Comparison of ENCODE assay signal across 9 mouse cellular contexts in genomic region chr11:72135383-72136158, GRCm38 (mm10). TPM values are rescaled to one million over a fixed set of nuclear protein-coding genes. Genes with fewer than 3 reads are reported as not detected.
DNase-seq lines count a peak whose midpoint lies in the region; ATAC-seq lines count a peak whose summit lies in the region.
"Had no signal": no experiment of that assay in that cellular context is flagged by ENCODE, and none has a peak within 500 bp of the region (broad histone marks: within the 10 kb centered on the region; RNA-seq: fewer than 3 reads in every experiment).

TSS of gene Pitpnm3 (minus strand) at chr11:72135778.

- under 1% methylated on average over 97 of the region's 107 CpGs for WGBS in intestine, embryonic 16.5 days
- WGBS in liver, embryonic 15.5 days (ENCODE audit: insufficient replicate concordance) = 2% methylated on average over 90 of the region's 107 CpGs

- no peaks in the 10 kb centered on the region for H3K9me3 ChIP-seq in intestine, embryonic 16.5 days (ENCODE audit: control insufficient read depth, low read length)
- no peaks in the 10 kb centered on the region for H3K9me3 ChIP-seq in liver, embryonic 15.5 days (replicated peaks)

- DNase-seq in left cerebral cortex, adult 18-20 months (ENCODE audit: low spot score in 2 of 2) = peak; percentile 64 to 71
- no peak for DNase-seq in left cerebral cortex, adult 11 months (ENCODE audit: low spot score)
- peak; percentile 84 to 91 for DNase-seq in cerebellum, postnatal 25 days
- peak; percentile 40 for DNase-seq in gastrocnemius, postnatal 25 days
- DNase-seq in retina, embryonic 14.5 days (ENCODE audit: low spot score) = peak; percentile 39
- no peak for DNase-seq in natural killer cell, adult 2 months (ENCODE audit: low spot score in 2 of 2)

- ATAC-seq in intestine, embryonic 16.5 days = peak; percentile 31
- ATAC-seq in liver, embryonic 15.5 days (ENCODE audit: insufficient read depth) = no peak

- peaks cover 30% of the 10 kb centered on the region for H3K4me1 ChIP-seq in intestine, embryonic 16.5 days (ENCODE audit: control insufficient read depth, insufficient read depth, low read length)
- H3K4me1 ChIP-seq in liver, embryonic 15.5 days (replicated peaks) = no peaks in the 10 kb centered on the region

- H3K27ac ChIP-seq in intestine, embryonic 16.5 days (ENCODE audit: low read length) = no peak within 1 kb of the TSS
- no peak within 1 kb of the TSS for H3K27ac ChIP-seq in liver, embryonic 15.5 days (replicated peaks)

- peak within 1 kb of the TSS; percentile 98 for H3K4me2 ChIP-seq in intestine, embryonic 16.5 days (ENCODE audit: low read depth, low read length)
- peak within 1 kb of the TSS; percentile 65 for H3K4me2 ChIP-seq in liver, embryonic 15.5 days

- H3K27me3 ChIP-seq in intestine, embryonic 16.5 days (replicated peaks; ENCODE audit: control insufficient read depth, insufficient read depth, low read length) = peaks cover 22% of the 10 kb centered on the region
- H3K27me3 ChIP-seq in liver, embryonic 15.5 days = peaks cover 78% of the 10 kb centered on the region

- H3K36me3 ChIP-seq in intestine, embryonic 16.5 days (ENCODE audit: control insufficient read depth, insufficient read depth, low read length) = no peaks in the 10 kb centered on the region
- no peaks in the 10 kb centered on the region for H3K36me3 ChIP-seq in liver, embryonic 15.5 days (replicated peaks)
- H3K36me3 ChIP-seq: G1E had no signal

- peak within 1 kb of the TSS; percentile 65 for H3K4me3 ChIP-seq in intestine, embryonic 16.5 days (ENCODE audit: low read length)
- H3K4me3 ChIP-seq in liver, embryonic 15.5 days (replicated peaks) = peak within 1 kb of the TSS; percentile 42

- peak within 1 kb of the TSS; percentile 69 for H3K9ac ChIP-seq in intestine, embryonic 16.5 days (ENCODE audit: low read depth, low read length)
- no peak within 1 kb of the TSS for H3K9ac ChIP-seq in liver, embryonic 15.5 days

RNA-seq across cellular contexts. Expression of gene Pitpnm3, which starts in this region (rescaled TPM):
- total RNA-seq in left cerebral cortex, adult 18-20 months (2021) = 10 to 100 TPM; 80.5 to 83.2 TPM
- 1 to 10 TPM; 1.8 to 2.6 TPM for total RNA-seq in gastrocnemius, postnatal 25 days (2021)
- 0.35 and 0.37 TPM in 2 replicates for polyA plus RNA-seq in intestine, embryonic 16.5 days (2015; fragmentation: Nextera tagmentation; extraction: Ambion mirVana)
- polyA plus RNA-seq in liver, embryonic 15.5 days (2015; fragmentation: Nextera tagmentation; extraction: Ambion mirVana) = 0.03 TPM in 1 of 2 replicates, not detected in the other

Comparison
In these comparisons a context has a peak if more than half of its experiments do, and no peak if none do; other contexts are left out.
1. RNA of gene Pitpnm3 (total RNA-seq): 80.5 to 83.2 TPM in left cerebral cortex, adult 18-20 months; 1.8 to 2.6 TPM in gastrocnemius, postnatal 25 days; every median in the first group is over 10 times any median in the second.
2. DNase-seq: peak in left cerebral cortex, adult 18-20 months (2 of 2), cerebellum, postnatal 25 days (2 of 2), gastrocnemius, postnatal 25 days (single experiment) and retina, embryonic 14.5 days (single experiment); none in left cerebral cortex, adult 11 months (single experiment) and natural killer cell, adult 2 months (0 of 2).
3. Peak in ATAC-seq, H3K4me3 ChIP-seq, H3K9ac ChIP-seq and H3K4me2 ChIP-seq in intestine, embryonic 16.5 days; RNA of the gene not detected or under 1 TPM.